Mouse (Mus musculus) intestine, embryonic 16.5 days (tissue): ENCODE results near the gene Mrpl27. TPM values are rescaled to one million over a fixed set of nuclear protein-coding genes. Genes with fewer than 3 reads are reported as not detected.
A peak's percentile ranks its signal among the peaks of the same experiment; 100 is the strongest.

Source experiments
- ATAC-seq: fragments of 200-750 bp; cut with Nextera tagmentation; 2 replicates; pipeline ENCODE4 v1.8.0; 2017; ENCODE audit warnings: moderate TSS enrichment, moderate library complexity
- H3K27ac ChIP-seq: fragments of 300-500 bp; sonication (generic); 2 replicates; pipeline ENCODE4 v1.5.1; 2014; ENCODE audit warnings: mild to moderate bottlenecking, low read length
- H3K27me3 ChIP-seq: fragments of 300-500 bp; sonication (generic); replicated peaks from 2 replicates; pipeline ENCODE4 v1.6.1; 2014; ENCODE audit warnings: low read length, control low read depth, mixed read lengths; ENCODE audit not compliant: control insufficient read depth, insufficient read depth
- H3K36me3 ChIP-seq: fragments of 300-500 bp; sonication (generic); 2 replicates; pipeline ENCODE4 v1.6.1; 2014; ENCODE audit warnings: low read length, control low read depth; ENCODE audit not compliant: control insufficient read depth, insufficient read depth
- H3K4me1 ChIP-seq: fragments of 300-500 bp; sonication (generic); 2 replicates; pipeline ENCODE4 v1.6.1; 2014; ENCODE audit warnings: low read length, control low read depth, mixed read lengths; ENCODE audit not compliant: control insufficient read depth, insufficient read depth
- H3K4me2 ChIP-seq: fragments of 300-500 bp; sonication (generic); 2 replicates; pipeline ENCODE4 v1.6.1; 2014; ENCODE audit warnings: low read depth, low read length, control low read depth
- H3K4me3 ChIP-seq: fragments of 300-500 bp; sonication (generic); 2 replicates; pipeline ENCODE4 v1.5.1; 2014; ENCODE audit warnings: mild to moderate bottlenecking, low read length
- H3K9ac ChIP-seq: fragments of 300-500 bp; sonication (generic); 2 replicates; pipeline ENCODE4 v1.6.1; 2014; ENCODE audit warnings: low read depth, low read length
- H3K9me3 ChIP-seq: fragments of 300-500 bp; sonication (generic); 2 replicates; pipeline ENCODE4 v1.6.1; 2016; ENCODE audit warnings: low read length, control low read depth; ENCODE audit not compliant: control insufficient read depth
- WGBS: fragments of 180-500 bp; shearing (Covaris S2); extraction: QIAGEN DNeasy Blood & Tissue Kit; methylation state at CpG from one replicate; pipeline ENCODE4 v1.1.7; 2014; 5-methylcytosine and 5-hydroxymethylcytosine counted together
- polyA plus RNA-seq: library from polyadenylated mRNA; unstranded; fragments of >200 nt; fragmentation: Nextera tagmentation; extraction: Ambion mirVana; gene quantifications from 2 replicates; pipeline ENCODE4 v1.2.1, GENCODE M21; 2015

Gene Mrpl27
- polyA plus RNA-seq = 141 and 151 TPM in 2 replicates

GRCm38 (mm10) chr11:94653663-94654436 lies at the start of gene Mrpl27, which contains the start of gene Eme1:
TSS of gene Mrpl27 (plus strand) at chr11:94653767.
TSS of gene Eme1 (minus strand) at chr11:94653964.
- peak within 1 kb of the TSS; percentile 81 for H3K9ac ChIP-seq
- no peaks in the 10 kb centered on the region; the same call in 1 of the 2 replicates for H3K36me3 ChIP-seq
- ATAC-seq = peak; percentile 94
- H3K27me3 ChIP-seq = no peaks in the 10 kb centered on the region
- H3K4me3 ChIP-seq = peak within 1 kb of the TSS; percentile 65
- H3K4me2 ChIP-seq = peak within 1 kb of the TSS; percentile 64
- no peaks in the 10 kb centered on the region for H3K4me1 ChIP-seq
- H3K27ac ChIP-seq = peak within 1 kb of the TSS; percentile 90
- no peaks in the 10 kb centered on the region for H3K9me3 ChIP-seq
- WGBS = 1% methylated on average over 32 of the region's 32 CpGs

GRCm38 (mm10) chr11:94610744-94611740 lies 42.5 kb upstream of the Mrpl27 start:
- H3K27me3 ChIP-seq = no peaks in the 10 kb centered on the region
- H3K4me1 ChIP-seq = no peaks in the 10 kb centered on the region
- no peak overlapping the region for H3K27ac ChIP-seq
- H3K9me3 ChIP-seq = no peaks in the 10 kb centered on the region
- no peak overlapping the region for H3K4me3 ChIP-seq
- H3K36me3 ChIP-seq = no peaks in the 10 kb centered on the region
- ATAC-seq = no peak
- 67% methylated on average over 4 of the region's 4 CpGs for WGBS
- H3K4me2 ChIP-seq = no peak overlapping the region
- no peak overlapping the region for H3K9ac ChIP-seq

GRCm38 (mm10) chr11:94614603-94615002 lies 39.0 kb upstream of the Mrpl27 start:
- H3K4me2 ChIP-seq = no peak overlapping the region
- no peaks in the 10 kb centered on the region for H3K4me1 ChIP-seq
- 56% methylated on average over 4 of the region's 4 CpGs for WGBS
- no peak overlapping the region for H3K9ac ChIP-seq
- no peak overlapping the region for H3K4me3 ChIP-seq
- H3K27ac ChIP-seq = no peak overlapping the region
- H3K36me3 ChIP-seq = no peaks in the 10 kb centered on the region
- H3K9me3 ChIP-seq = no peaks in the 10 kb centered on the region
- no peaks in the 10 kb centered on the region for H3K27me3 ChIP-seq
- ATAC-seq = peak; percentile 84

GRCm38 (mm10) chr11:94615494-94615893 lies 38.1 kb upstream of the Mrpl27 start:
- H3K4me2 ChIP-seq = no peak overlapping the region
- H3K4me1 ChIP-seq = no peaks in the 10 kb centered on the region
- no peak overlapping the region for H3K27ac ChIP-seq
- H3K9ac ChIP-seq = no peak overlapping the region
- H3K36me3 ChIP-seq = no peaks in the 10 kb centered on the region
- H3K9me3 ChIP-seq = no peaks in the 10 kb centered on the region
- no peak for ATAC-seq
- no peaks in the 10 kb centered on the region for H3K27me3 ChIP-seq
- no peak overlapping the region for H3K4me3 ChIP-seq
- WGBS = 35% methylated on average over 4 of the region's 4 CpGs

GRCm38 (mm10) chr11:94617646-94618045 lies 35.9 kb upstream of the Mrpl27 start:
- no peaks in the 10 kb centered on the region for H3K9me3 ChIP-seq
- H3K4me3 ChIP-seq = no peak overlapping the region
- no peak overlapping the region for H3K9ac ChIP-seq
- WGBS = 86% methylated on average over 2 of the region's 2 CpGs
- no peaks in the 10 kb centered on the region for H3K27me3 ChIP-seq
- no peak overlapping the region for H3K27ac ChIP-seq
- H3K4me1 ChIP-seq = no peaks in the 10 kb centered on the region
- no peak for ATAC-seq
- no peak overlapping the region for H3K4me2 ChIP-seq
- H3K36me3 ChIP-seq = no peaks in the 10 kb centered on the region

GRCm38 (mm10) chr11:94620766-94621457 lies 32.7 kb upstream of the Mrpl27 start:
- 59% methylated on average over 6 of the region's 6 CpGs for WGBS
- H3K27ac ChIP-seq = no peak overlapping the region
- H3K9me3 ChIP-seq = no peaks in the 10 kb centered on the region
- no peak overlapping the region for H3K9ac ChIP-seq
- no peaks in the 10 kb centered on the region for H3K27me3 ChIP-seq
- H3K4me3 ChIP-seq = no peak overlapping the region
- no peaks in the 10 kb centered on the region for H3K4me1 ChIP-seq
- H3K36me3 ChIP-seq = no peaks in the 10 kb centered on the region
- H3K4me2 ChIP-seq = no peak overlapping the region
- ATAC-seq = no peak

GRCm38 (mm10) chr11:94621458-94621852 lies 32.1 kb upstream of the Mrpl27 start:
- Histone ChIP-seq H3K36me3 (no peaks in the 10 kb centered on the region), H3K4me1 (no peaks in the 10 kb centered on the region), H3K9ac (no peak overlapping the region), H3K9me3 (no peaks in the 10 kb centered on the region), H3K4me3 (no peak overlapping the region), H3K4me2 (no peak overlapping the region), H3K27ac (no peak overlapping the region), H3K27me3 (no peaks in the 10 kb centered on the region)
- no peak for ATAC-seq

GRCm38 (mm10) chr11:94622162-94622561 lies 31.4 kb upstream of the Mrpl27 start:
- no peak overlapping the region for H3K4me3 ChIP-seq
- 82% methylated on average over 2 of the region's 2 CpGs for WGBS
- no peaks in the 10 kb centered on the region for H3K36me3 ChIP-seq
- no peak overlapping the region for H3K9ac ChIP-seq
- ATAC-seq = no peak
- no peaks in the 10 kb centered on the region for H3K9me3 ChIP-seq
- H3K27ac ChIP-seq = no peak overlapping the region
- no peaks in the 10 kb centered on the region for H3K27me3 ChIP-seq
- no peak overlapping the region for H3K4me2 ChIP-seq
- H3K4me1 ChIP-seq = no peaks in the 10 kb centered on the region
